ENCODE assay signal across 21 mouse cellular contexts in the genomic region with DNA sequence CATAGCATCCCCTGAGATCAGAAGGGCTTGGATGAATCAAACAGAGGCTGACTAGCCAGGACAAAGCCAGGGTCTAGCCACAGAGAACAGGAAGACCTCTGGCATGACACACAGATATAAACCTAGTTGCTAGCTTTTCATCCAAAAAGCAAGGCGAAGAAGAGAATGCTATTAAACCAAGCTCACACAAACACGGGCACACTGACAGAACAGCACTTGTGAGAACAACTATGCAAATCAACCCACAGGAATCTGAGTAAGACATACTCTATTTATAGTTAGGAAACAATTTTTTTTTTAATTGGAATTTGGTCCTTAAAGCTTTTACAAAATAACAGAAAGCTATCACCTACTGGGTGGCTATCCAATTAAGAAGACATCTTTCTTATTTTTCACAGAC.
"Had no signal": no experiment of that assay in that cellular context is flagged by ENCODE, and none has a peak within 500 bp of the region (broad histone marks: within the 10 kb centered on the region; RNA-seq: fewer than 3 reads in every experiment).

No protein-coding gene starts in this region.

- DNase-seq: kidney, adult 2 months; kidney, postnatal 25 days; layer of hippocampus, postnatal 36 days; liver; lung, adult 18-20 months; lung, postnatal 10 days; lung, postnatal 36 days; right cerebral cortex, postnatal 25 days; spleen, adult 18-20 months; thymus, adult 2 months; thymus, postnatal 14 days; thymus, postnatal 4 days had no signal

- H3K27me3 ChIP-seq: limb, embryonic 13.5 days; liver, embryonic 12.5 days; liver, embryonic 15.5 days; lung, embryonic 15.5 days; megakaryocyte, embryonic 14.5 days; midbrain, embryonic 13.5 days; neural tube, embryonic 13.5 days had no signal

- ATAC-seq: intestine, postnatal 0 days; liver, embryonic 12.5 days; midbrain, embryonic 13.5 days; midbrain, embryonic 16.5 days had no signal
